ENCODE assay signal across 39 mouse cellular contexts in the genomic region with DNA sequence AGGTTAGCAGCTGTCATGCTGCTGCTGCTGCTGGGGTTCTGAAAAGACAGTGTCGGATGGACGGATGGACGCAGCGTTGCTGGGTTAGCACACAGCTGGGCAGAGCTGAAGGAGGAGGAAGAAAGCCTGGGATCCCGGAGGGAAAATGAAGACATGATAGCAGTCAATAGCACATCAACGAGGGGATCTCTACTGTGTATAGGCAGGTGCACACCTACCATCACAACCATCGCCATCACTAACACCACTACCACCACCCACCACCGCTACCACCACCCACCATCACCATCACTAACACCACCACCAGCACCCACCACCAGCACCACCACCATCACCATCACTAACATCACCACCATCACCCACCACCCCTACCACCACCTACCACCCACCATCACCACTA. TPM values are rescaled to one million over a fixed set of nuclear protein-coding genes. Genes with fewer than 3 reads are reported as not detected.
"Had no signal": no experiment of that assay in that cellular context is flagged by ENCODE, and none has a peak within 500 bp of the region (broad histone marks: within the 10 kb centered on the region; RNA-seq: fewer than 3 reads in every experiment).

No protein-coding gene starts in this region.

- DNase-seq: heart, postnatal 10 days; heart, postnatal 36 days; heart, postnatal 4 days; kidney, adult 11 months; kidney, adult 18-20 months; kidney, adult 2 months; kidney, adult 8-10 months; kidney, adult 9 months; kidney, postnatal 10 days; kidney, postnatal 14 days; kidney, postnatal 25 days; kidney, postnatal 36 days; kidney, postnatal 4 days; layer of hippocampus, adult 9-11 months; layer of hippocampus, postnatal 36 days had no signal

- H3K4me1 ChIP-seq: heart, embryonic 12.5 days; heart, embryonic 13.5 days; heart, embryonic 15.5 days; hindbrain, embryonic 12.5 days; hindbrain, embryonic 13.5 days; hindbrain, embryonic 15.5 days; intestine, embryonic 15.5 days; kidney, embryonic 15.5 days had no signal

- ATAC-seq: hindbrain, embryonic 16.5 days; hindbrain, postnatal 0 days; inflammation-experienced regulatory T-cells, adult 6 months; intestine, embryonic 15.5 days; intestine, embryonic 16.5 days; intestine, postnatal 0 days had no signal

- H3K27ac ChIP-seq: heart, embryonic 13.5 days; heart, embryonic 15.5 days; hindbrain, embryonic 10.5 days; hindbrain, embryonic 12.5 days; hindbrain, embryonic 13.5 days; hindbrain, embryonic 14.5 days; hindbrain, embryonic 15.5 days; hindbrain, postnatal 0 days; intestine, embryonic 15.5 days; kidney, embryonic 15.5 days; kidney, postnatal 0 days; layer of hippocampus, adult 2 months; left cerebral cortex, adult 2 months had no signal

- H3K36me3 ChIP-seq: heart, embryonic 12.5 days; heart, embryonic 13.5 days; heart, embryonic 15.5 days; hindbrain, embryonic 10.5 days; hindbrain, embryonic 12.5 days; hindbrain, embryonic 13.5 days; hindbrain, embryonic 15.5 days; intestine, embryonic 15.5 days; kidney, embryonic 15.5 days had no signal

- H3K4me3 ChIP-seq: heart, embryonic 12.5 days; heart, embryonic 13.5 days; heart, embryonic 15.5 days; hindbrain, embryonic 10.5 days; hindbrain, embryonic 12.5 days; hindbrain, embryonic 13.5 days; hindbrain, embryonic 15.5 days; intestine, embryonic 15.5 days; kidney, embryonic 15.5 days; layer of hippocampus, adult 2 months; left cerebral cortex, adult 2 months had no signal

- H3K9me3 ChIP-seq: heart, embryonic 12.5 days; heart, embryonic 13.5 days; heart, embryonic 15.5 days; hindbrain, embryonic 10.5 days; hindbrain, embryonic 12.5 days; hindbrain, embryonic 13.5 days; hindbrain, embryonic 15.5 days; intestine, embryonic 15.5 days; kidney, embryonic 15.5 days had no signal

RNA-seq across cellular contexts. Expression of a gene that starts 9.8 kb away (rescaled TPM):
- total RNA-seq: hematopoietic stem cell, adult 5-6 weeks had no signal
- polyA plus RNA-seq: heart, embryonic 11.5 days; heart, embryonic 12.5 days; heart, embryonic 14.5 days; heart, embryonic 15.5 days; heart, postnatal 0 days; intestine, embryonic 14.5 days; intestine, embryonic 16.5 days; kidney, embryonic 16.5 days; kidney, postnatal 0 days had no signal
